Mouse (Mus musculus): Measurements from ENCODE around the gene Gm5269. TPM values are rescaled to one million over a fixed set of nuclear protein-coding genes. Genes with fewer than 3 reads are reported as not detected.

Gm5269 gene
- total RNA-seq, 2 experiments from 2014 or later, result not detected

- no peak for DNase-seq (ENCODE audit: low spot score in 2 of 2)
Measured at GRCm38 (mm10) chr1:45881228-45881832, 8.7 kb downstream of the Gm5269 start.

- no peak for DNase-seq (ENCODE audit: low spot score in 2 of 2)
Measured at GRCm38 (mm10) chr1:45877463-45877862, 12.6 kb downstream of the Gm5269 start.

- DNase-seq (ENCODE audit: low spot score in 2 of 2), result no peak
Measured at GRCm38 (mm10) chr1:45876450-45877198, 13.4 kb downstream of the Gm5269 start.

- no peak for DNase-seq (ENCODE audit: low spot score in 2 of 2)
Measured at GRCm38 (mm10) chr1:45875640-45876039, 14.4 kb downstream of the Gm5269 start.

GRCm38 (mm10) chr1:45873250-45873649 lies 16.8 kb downstream of the Gm5269 start:
- no peak for DNase-seq (ENCODE audit: low spot score in 2 of 2)

- no peak for DNase-seq (ENCODE audit: low spot score in 2 of 2)
Measured at GRCm38 (mm10) chr1:45868479-45869137, 21.5 kb downstream of the Gm5269 start.

GRCm38 (mm10) chr1:45868050-45868449 lies 22.0 kb downstream of the Gm5269 start:
- DNase-seq (ENCODE audit: low spot score in 2 of 2), result no peak

GRCm38 (mm10) chr1:45866288-45867018 lies 23.6 kb downstream of the Gm5269 start:
- no peak for DNase-seq (ENCODE audit: low spot score in 2 of 2)

- no peak for DNase-seq (ENCODE audit: low spot score in 2 of 2)
Measured at GRCm38 (mm10) chr1:45865727-45866126, 24.3 kb downstream of the Gm5269 start.

- no peak for DNase-seq (ENCODE audit: low spot score in 2 of 2)
Measured at GRCm38 (mm10) chr1:45865316-45865715, 24.8 kb downstream of the Gm5269 start.

GRCm38 (mm10) chr1:45864564-45865014 lies 25.5 kb downstream of the Gm5269 start:
- DNase-seq (ENCODE audit: low spot score in 2 of 2), result no peak

GRCm38 (mm10) chr1:45863641-45864040 lies 26.4 kb downstream of the Gm5269 start:
- DNase-seq (ENCODE audit: low spot score in 2 of 2), result no peak

GRCm38 (mm10) chr1:45861162-45861561 lies 28.9 kb downstream of the Gm5269 start:
- DNase-seq (ENCODE audit: low spot score in 2 of 2), result no peak

GRCm38 (mm10) chr1:45860349-45860748 lies 29.7 kb downstream of the Gm5269 start:
- DNase-seq (ENCODE audit: low spot score in 2 of 2), result no peak

GRCm38 (mm10) chr1:45858038-45858437 lies 32.0 kb downstream of the Gm5269 start:
- DNase-seq (ENCODE audit: low spot score in 2 of 2), result no peak

GRCm38 (mm10) chr1:45845466-45845865 lies 44.6 kb downstream of the Gm5269 start:
- DNase-seq (ENCODE audit: low spot score in 2 of 2), result no peak

Other genes starting within 250 kb of the Gm5269 start
- gene Wdr75, start 95.1 kb downstream of the Gm5269 start, total RNA-seq (2021), result 10 to 100 TPM; 37.2 to 39.7 TPM
- 10 to 100 TPM; 14.9 to 15.9 TPM for gene Slc40a1, start 36.2 kb upstream of the Gm5269 start, total RNA-seq (2021)
- gene Dnah7b, start 176.0 kb upstream of the Gm5269 start, total RNA-seq (2021), result 1 to 10 TPM; 1.7 to 2.8 TPM

Data from layer of hippocampus, postnatal 14 days (tissue).